Mouse (Mus musculus): ENCODE measurements around the gene Vasp. TPM values are rescaled to one million over a fixed set of nuclear protein-coding genes. Genes with fewer than 3 reads are reported as not detected.

Vasp gene
- polyA plus RNA-seq, 1 experiment from 2014 or later, result 85.9 TPM

GRCm38 (mm10) chr7:19299194-19299593, 27.6 kb upstream of the Vasp start:
- H3K9me3 ChIP-seq (ENCODE audit: control insufficient read depth, low read length), result no peaks in the 10 kb centered on the region
- DNase-seq (ENCODE audit: low spot score) (no peak), ATAC-seq (replicated peaks; ENCODE audit: low FRiP score) (no peak)
- no peak overlapping the region for H3K4me2 ChIP-seq
- peaks cover 30% of the 10 kb centered on the region for H3K27me3 ChIP-seq (replicated peaks; ENCODE audit: control insufficient read depth, insufficient read depth, low read length)
- no peak overlapping the region for H3K4me3 ChIP-seq (ENCODE audit: low read depth, low read length)
- no peak overlapping the region for H3K9ac ChIP-seq (ENCODE audit: low read depth, low read length)
- H3K36me3 ChIP-seq (ENCODE audit: control insufficient read depth, insufficient read depth, low read length), result no peaks in the 10 kb centered on the region
- WGBS, result 18% methylated on average over 3 of the region's 3 CpGs
- no peak overlapping the region for H3K27ac ChIP-seq (ENCODE audit: low read depth, low read length)
- peaks cover 4% of the 10 kb centered on the region for H3K4me1 ChIP-seq (replicated peaks; ENCODE audit: control insufficient read depth, insufficient read depth, low read length)

- H3K9me3 ChIP-seq (ENCODE audit: control insufficient read depth, low read length), result no peaks in the 10 kb centered on the region
- H3K9ac ChIP-seq (ENCODE audit: low read depth, low read length), result no peak overlapping the region
- H3K36me3 ChIP-seq (ENCODE audit: control insufficient read depth, insufficient read depth, low read length), result no peaks in the 10 kb centered on the region
- peaks cover 6% of the 10 kb centered on the region for H3K4me1 ChIP-seq (replicated peaks; ENCODE audit: control insufficient read depth, insufficient read depth, low read length)
- H3K27ac ChIP-seq (ENCODE audit: low read depth, low read length), result no peak overlapping the region
- peaks cover 16% of the 10 kb centered on the region for H3K27me3 ChIP-seq (replicated peaks; ENCODE audit: control insufficient read depth, insufficient read depth, low read length)
- ATAC-seq (replicated peaks; ENCODE audit: low FRiP score) (no peak), DNase-seq (ENCODE audit: low spot score) (no peak)
- no peak overlapping the region for H3K4me3 ChIP-seq (ENCODE audit: low read depth, low read length)
- no peak overlapping the region for H3K4me2 ChIP-seq
- WGBS, result 88% methylated on average over 5 of the region's 5 CpGs
These were observed 26.2 kb upstream of the Vasp start for GRCm38 (mm10) chr7:19297794-19298193.

GRCm38 (mm10) chr7:19297034-19297433, 25.4 kb upstream of the Vasp start:
- WGBS, result 81% methylated on average over 6 of the region's 6 CpGs
- Histone ChIP-seq H3K9ac (ENCODE audit: low read depth, low read length) (no peak overlapping the region), H3K27me3 (replicated peaks; ENCODE audit: control insufficient read depth, insufficient read depth, low read length) (peaks cover 8% of the 10 kb centered on the region), H3K9me3 (ENCODE audit: control insufficient read depth, low read length) (no peaks in the 10 kb centered on the region), H3K4me3 (ENCODE audit: low read depth, low read length) (no peak overlapping the region), H3K4me1 (replicated peaks; ENCODE audit: control insufficient read depth, insufficient read depth, low read length) (peaks cover 10% of the 10 kb centered on the region), H3K36me3 (ENCODE audit: control insufficient read depth, insufficient read depth, low read length) (no peaks in the 10 kb centered on the region), H3K27ac (ENCODE audit: low read depth, low read length) (no peak overlapping the region), H3K4me2 (no peak overlapping the region)
- no peak for DNase-seq (ENCODE audit: low spot score)
- no peak for ATAC-seq (replicated peaks; ENCODE audit: low FRiP score)

GRCm38 (mm10) chr7:19295503-19296185, 24.0 kb upstream of the Vasp start:
- peak; percentile 92 for DNase-seq (ENCODE audit: low spot score)
- no peak overlapping the region for H3K27ac ChIP-seq (ENCODE audit: low read depth, low read length)

GRCm38 (mm10) chr7:19290969-19291596, 19.5 kb upstream of the Vasp start:
- Histone ChIP-seq H3K9ac (ENCODE audit: low read depth, low read length) (peak overlapping the region; percentile 67), H3K27ac (ENCODE audit: low read depth, low read length) (peak overlapping the region; percentile 79), H3K4me2 (peak overlapping the region; percentile 95), H3K4me1 (replicated peaks; ENCODE audit: control insufficient read depth, insufficient read depth, low read length) (peaks cover 18% of the 10 kb centered on the region), H3K4me3 (ENCODE audit: low read depth, low read length) (peak overlapping the region; percentile 62), H3K27me3 (replicated peaks; ENCODE audit: control insufficient read depth, insufficient read depth, low read length) (no peaks in the 10 kb centered on the region), H3K9me3 (ENCODE audit: control insufficient read depth, low read length) (no peaks in the 10 kb centered on the region), H3K36me3 (ENCODE audit: control insufficient read depth, insufficient read depth, low read length) (no peaks in the 10 kb centered on the region)
- WGBS, result 3% methylated on average over 20 of the region's 20 CpGs
- peak; percentile 85 for ATAC-seq (replicated peaks; ENCODE audit: low FRiP score)
- peak; percentile 78 for DNase-seq (ENCODE audit: low spot score)

More at GRCm38 (mm10) chr7:19295503-19296185, 24.0 kb upstream of the Vasp start:
- Histone ChIP-seq H3K4me3 (ENCODE audit: low read depth, low read length) (peak overlapping the region; percentile 44), H3K4me1 (replicated peaks; ENCODE audit: control insufficient read depth, insufficient read depth, low read length) (peaks cover 20% of the 10 kb centered on the region), H3K9me3 (ENCODE audit: control insufficient read depth, low read length) (no peaks in the 10 kb centered on the region), H3K4me2 (peak overlapping the region; percentile 62), H3K36me3 (ENCODE audit: control insufficient read depth, insufficient read depth, low read length) (no peaks in the 10 kb centered on the region), H3K27me3 (replicated peaks; ENCODE audit: control insufficient read depth, insufficient read depth, low read length) (no peaks in the 10 kb centered on the region), H3K9ac (ENCODE audit: low read depth, low read length) (peak overlapping the region; percentile 50; the same call in 1 of the 2 replicates)
- WGBS, result 15% methylated on average over 21 of the region's 22 CpGs
- ATAC-seq (replicated peaks; ENCODE audit: low FRiP score), result peak; percentile 40

- peaks cover 9% of the 10 kb centered on the region for H3K4me1 ChIP-seq (replicated peaks; ENCODE audit: control insufficient read depth, insufficient read depth, low read length)
- H3K36me3 ChIP-seq (ENCODE audit: control insufficient read depth, insufficient read depth, low read length), result no peaks in the 10 kb centered on the region
- no peak overlapping the region for H3K4me2 ChIP-seq
- no peak for ATAC-seq (replicated peaks; ENCODE audit: low FRiP score)
- no peak for DNase-seq (ENCODE audit: low spot score)
- no peak overlapping the region for H3K9ac ChIP-seq (ENCODE audit: low read depth, low read length)
- no peaks in the 10 kb centered on the region for H3K9me3 ChIP-seq (ENCODE audit: control insufficient read depth, low read length)
- WGBS, result 17% methylated on average over 4 of the region's 4 CpGs
- no peak overlapping the region for H3K4me3 ChIP-seq (ENCODE audit: low read depth, low read length)
- no peak overlapping the region for H3K27ac ChIP-seq (ENCODE audit: low read depth, low read length)
- peaks cover 36% of the 10 kb centered on the region for H3K27me3 ChIP-seq (replicated peaks; ENCODE audit: control insufficient read depth, insufficient read depth, low read length)
These were observed 13.1 kb upstream of the Vasp start for GRCm38 (mm10) chr7:19284763-19285162.

- no peaks in the 10 kb centered on the region for H3K9me3 ChIP-seq (ENCODE audit: control insufficient read depth, low read length)
- H3K9ac ChIP-seq (ENCODE audit: low read depth, low read length), result no peak overlapping the region
- peaks cover 50% of the 10 kb centered on the region for H3K27me3 ChIP-seq (replicated peaks; ENCODE audit: control insufficient read depth, insufficient read depth, low read length)
- 39% methylated on average over 14 of the region's 14 CpGs for WGBS
- H3K4me2 ChIP-seq, result peak overlapping the region; percentile 100
- ATAC-seq (replicated peaks; ENCODE audit: low FRiP score), result no peak
- peaks cover 11% of the 10 kb centered on the region for H3K4me1 ChIP-seq (replicated peaks; ENCODE audit: control insufficient read depth, insufficient read depth, low read length)
- peak overlapping the region; percentile 69 for H3K4me3 ChIP-seq (ENCODE audit: low read depth, low read length)
- no peak overlapping the region for H3K27ac ChIP-seq (ENCODE audit: low read depth, low read length)
- no peaks in the 10 kb centered on the region for H3K36me3 ChIP-seq (ENCODE audit: control insufficient read depth, insufficient read depth, low read length)
- DNase-seq (ENCODE audit: low spot score), result no peak
These were observed 11.8 kb upstream of the Vasp start for GRCm38 (mm10) chr7:19283406-19283804.

- H3K9ac ChIP-seq (ENCODE audit: low read depth, low read length), result peak overlapping the region; percentile 59
- H3K36me3 ChIP-seq (ENCODE audit: control insufficient read depth, insufficient read depth, low read length), result no peaks in the 10 kb centered on the region
- peaks cover 11% of the 10 kb centered on the region for H3K4me1 ChIP-seq (replicated peaks; ENCODE audit: control insufficient read depth, insufficient read depth, low read length)
- H3K27ac ChIP-seq (ENCODE audit: low read depth, low read length), result no peak overlapping the region
- H3K4me3 ChIP-seq (ENCODE audit: low read depth, low read length), result peak overlapping the region; percentile 69
- peak; percentile 57 for ATAC-seq (replicated peaks; ENCODE audit: low FRiP score)
- no peaks in the 10 kb centered on the region for H3K9me3 ChIP-seq (ENCODE audit: control insufficient read depth, low read length)
- peak overlapping the region; percentile 100 for H3K4me2 ChIP-seq
- DNase-seq (ENCODE audit: low spot score), result peak; percentile 80
- H3K27me3 ChIP-seq (replicated peaks; ENCODE audit: control insufficient read depth, insufficient read depth, low read length), result peaks cover 55% of the 10 kb centered on the region
- 2% methylated on average over 35 of the region's 35 CpGs for WGBS
These were observed 11.3 kb upstream of the Vasp start for GRCm38 (mm10) chr7:19282791-19283405.

All from liver, embryonic 11.5 days (tissue).